Mouse (Mus musculus): ENCODE measurements around the gene Ndc1.

The Ndc1 gene

GRCm38 (mm10) chr4:107442288-107442687, 74.7 kb downstream of the Ndc1 start:
- no peak for DNase-seq (ENCODE audit: low read depth)

DNA sequence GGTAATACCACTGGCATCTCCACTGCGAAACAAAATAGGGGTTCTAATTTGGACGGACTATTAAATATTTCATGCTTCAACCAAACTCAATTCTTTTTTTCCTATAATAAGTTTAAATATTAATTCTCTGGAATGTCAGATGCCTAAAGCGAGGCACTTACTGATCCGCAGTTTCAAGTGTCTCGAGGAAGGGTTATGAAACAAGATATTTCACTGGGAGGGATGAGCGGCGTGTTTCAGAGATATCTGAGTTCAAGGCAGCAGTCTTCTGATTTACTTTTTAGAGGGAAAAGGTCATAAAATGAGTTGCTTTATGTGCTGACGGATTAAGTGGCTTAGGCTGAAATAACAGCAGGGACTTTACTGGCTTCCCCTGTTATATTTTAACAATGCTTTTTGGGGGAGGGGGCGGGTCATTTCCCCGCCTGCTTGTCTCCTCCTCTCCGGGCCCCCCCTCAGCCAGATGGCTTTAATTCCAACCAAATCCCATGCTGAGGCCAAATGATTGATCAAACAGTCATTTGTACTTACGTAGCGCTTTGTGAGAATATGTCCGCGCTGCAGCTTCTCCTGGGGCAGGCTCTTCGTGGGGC, 75.4 kb downstream of the Ndc1 start:
- DNase-seq (ENCODE audit: low read depth), result no peak

GRCm38 (mm10) chr4:107443621-107444020, 76.0 kb downstream of the Ndc1 start:
- no peak for DNase-seq (ENCODE audit: low read depth)

GRCm38 (mm10) chr4:107448481-107448880, 80.9 kb downstream of the Ndc1 start:
- DNase-seq (ENCODE audit: low read depth), result no peak

GRCm38 (mm10) chr4:107449519-107449918, 81.9 kb downstream of the Ndc1 start:
- DNase-seq (ENCODE audit: low read depth), result no peak

GRCm38 (mm10) chr4:107452266-107453015, 84.9 kb downstream of the Ndc1 start:
- DNase-seq (ENCODE audit: low read depth), result no peak

DNA sequence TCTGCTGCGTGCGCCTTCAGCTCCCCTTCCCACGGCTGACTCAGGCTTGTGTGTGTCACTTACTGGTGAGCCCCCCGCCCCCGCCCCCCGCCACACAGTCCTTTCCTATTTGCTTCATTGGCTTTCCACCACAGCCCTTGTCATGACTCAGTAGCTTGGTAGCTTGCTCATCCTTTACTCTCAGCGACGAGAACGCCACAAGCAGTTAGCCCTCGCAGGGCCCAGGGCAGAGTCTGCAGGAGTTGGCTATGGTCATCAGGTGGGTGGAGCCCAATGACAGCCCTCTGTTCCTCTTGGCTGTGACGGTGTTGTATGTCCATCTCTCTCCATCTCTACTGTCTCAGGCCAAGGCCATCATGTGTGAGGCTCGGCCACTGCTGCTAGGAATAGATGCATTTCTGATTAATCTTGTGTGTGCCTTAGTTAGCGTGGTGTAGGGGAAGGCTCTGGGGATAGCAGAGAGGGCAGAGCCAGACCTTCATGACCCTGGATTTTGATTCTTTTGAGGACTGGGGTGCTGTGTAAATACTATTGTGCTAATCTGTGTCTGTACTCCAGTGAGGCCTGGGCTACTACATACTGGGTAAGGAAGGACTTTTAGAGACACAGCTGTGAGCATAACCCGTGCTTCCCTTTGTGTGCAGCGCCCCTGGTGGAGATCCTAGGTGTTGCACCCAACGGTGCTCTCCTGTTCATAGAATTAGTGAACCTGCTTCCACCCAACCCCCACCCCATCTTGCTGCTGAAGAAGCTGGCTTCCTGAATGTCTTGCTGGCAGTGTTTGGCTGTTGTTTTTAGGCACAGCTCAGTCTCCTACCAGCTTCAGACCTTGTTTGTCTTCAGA, 85.8 kb downstream of the Ndc1 start:
- DNase-seq (ENCODE audit: low read depth), result peak; percentile 80

DNA sequence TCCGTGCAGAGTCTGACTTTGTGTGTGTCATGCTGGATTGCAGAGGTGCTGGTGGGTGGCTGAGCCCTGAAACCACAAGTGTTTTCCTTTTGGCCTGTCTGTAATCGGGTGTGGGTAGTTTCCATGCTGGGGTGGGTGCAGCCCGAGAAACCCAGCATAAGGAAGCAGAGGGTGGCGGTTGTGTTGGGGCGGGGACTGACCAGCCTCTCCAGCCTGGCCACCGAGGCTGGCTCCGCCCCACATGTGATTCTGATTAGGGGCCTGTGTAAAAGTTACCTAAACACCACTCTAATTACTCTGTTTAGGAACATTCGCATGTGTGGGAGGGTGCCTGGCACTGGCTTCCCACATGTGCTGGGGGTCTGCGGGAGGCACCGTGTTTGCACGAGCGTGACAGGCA, 90.0 kb downstream of the Ndc1 start:
- DNase-seq (ENCODE audit: low read depth), result no peak

DNA sequence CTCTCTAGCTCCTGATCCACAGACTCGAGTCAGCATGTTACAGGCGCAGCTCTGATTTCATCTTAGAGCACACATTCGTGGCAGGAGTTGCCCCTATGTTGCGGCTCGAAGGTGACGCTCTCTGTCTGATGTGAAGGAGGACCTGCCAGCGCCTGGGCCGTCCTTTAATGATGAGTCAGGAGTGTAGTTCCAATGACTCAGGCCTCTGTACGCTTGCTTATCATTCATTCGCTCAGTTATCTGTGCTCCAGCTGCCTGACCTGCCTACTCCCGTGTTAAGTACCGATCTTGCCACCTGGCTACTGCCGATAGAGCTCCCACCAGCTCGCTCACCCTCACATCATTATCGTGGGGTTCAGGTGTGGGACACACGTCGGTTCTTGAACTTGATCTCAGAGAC, 91.3 kb downstream of the Ndc1 start:
- no peak for DNase-seq (ENCODE audit: low read depth)

DNA sequence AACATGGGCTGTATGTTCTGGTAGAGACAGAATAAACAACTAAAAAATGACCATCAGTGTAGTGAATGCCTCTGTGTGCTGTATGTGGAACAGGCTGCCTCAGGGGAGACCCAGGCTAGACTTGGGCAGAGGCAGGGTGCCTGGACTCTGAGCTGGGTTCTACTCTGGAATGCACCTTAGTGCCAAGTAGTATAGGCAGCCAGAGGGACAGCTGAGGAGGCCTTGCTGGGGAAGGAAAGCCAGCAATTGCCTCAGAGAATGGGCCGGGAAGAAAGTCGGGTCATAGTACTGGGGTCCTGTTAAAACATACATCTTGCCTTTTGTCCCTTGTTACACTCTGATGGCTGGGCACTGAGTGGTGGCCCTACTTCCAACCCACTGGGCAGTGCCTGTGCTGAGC, 91.9 kb downstream of the Ndc1 start:
- no peak for DNase-seq (ENCODE audit: low read depth)

DNA sequence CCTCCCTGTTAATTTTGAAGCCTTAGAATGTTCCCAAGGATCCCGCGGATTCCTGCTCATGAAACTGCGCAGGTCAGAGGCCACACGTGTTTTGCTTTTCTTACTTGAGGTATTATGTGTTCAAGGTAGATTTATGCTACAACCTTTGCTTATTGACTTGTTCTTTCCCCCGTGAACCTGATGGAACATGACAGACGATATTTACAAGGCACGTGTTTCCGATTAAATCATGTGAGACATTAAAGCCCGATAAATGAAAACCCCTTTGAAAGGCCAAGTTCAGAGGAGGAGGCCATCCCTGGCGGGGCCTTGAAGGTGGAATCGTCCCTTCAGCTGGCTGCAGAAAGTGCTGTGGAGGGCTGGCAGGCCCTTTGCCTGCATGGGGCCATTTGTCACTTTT, 92.9 kb downstream of the Ndc1 start:
- DNase-seq (ENCODE audit: low read depth), result no peak
